Mouse (Mus musculus) erythroblast, embryonic 14.5 days (primary cell): Measurements from ENCODE around the gene Scarf1.

Experiments used
- GATA1 ChIP-seq: IDR thresholded peaks from 2 replicates; pipeline ENCODE4 v1.6.1; 2012; ENCODE audit warnings: low read length, inconsistent platforms, mixed read lengths
- TAL1 ChIP-seq: IDR thresholded peaks from 3 replicates; pipeline ENCODE4 v1.6.1; 2012; ENCODE audit warnings: low read length, inconsistent platforms, mixed read lengths

DNA sequence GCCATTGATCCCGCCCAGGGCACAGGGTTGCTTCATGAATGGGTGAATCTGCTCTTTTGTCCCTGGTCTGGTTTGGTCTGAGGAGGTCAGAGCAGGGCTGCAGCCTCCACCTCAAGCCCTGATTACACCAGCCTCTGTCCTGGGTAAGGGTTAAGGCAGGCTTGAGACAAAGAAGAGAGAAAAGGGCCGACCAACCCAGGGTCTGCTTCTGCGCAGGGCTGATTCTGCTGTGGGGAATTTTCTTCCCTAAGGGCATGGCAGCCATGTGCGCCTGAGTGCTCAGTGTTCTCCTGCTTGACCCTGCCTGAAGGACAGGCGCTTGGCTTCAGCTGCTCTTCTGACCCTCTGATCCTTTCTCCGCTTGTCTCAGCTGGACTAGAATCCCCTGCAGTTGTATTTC lies 43.8 kb downstream of the Scarf1 start:
- TF ChIP-seq TAL1 (no peak), GATA1 (no peak)
